Mouse (Mus musculus): ENCODE measurements around the gene AW011738.

The AW011738 gene

GRCm38 (mm10) chr4:156236651-156237447, 33.7 kb downstream of the AW011738 start:
- no peak for DNase-seq (ENCODE audit: low spot score in 2 of 2)

GRCm38 (mm10) chr4:156249567-156249966, 46.5 kb downstream of the AW011738 start:
- DNase-seq (ENCODE audit: low spot score in 2 of 2): no peak

- DNase-seq (ENCODE audit: low spot score in 2 of 2): no peak
Observed at GRCm38 (mm10) chr4:156251081-156251480, 48.0 kb downstream of the AW011738 start.

- DNase-seq (ENCODE audit: low spot score in 2 of 2): no peak
Observed at GRCm38 (mm10) chr4:156252140-156252539, 49.0 kb downstream of the AW011738 start.

- DNase-seq (ENCODE audit: low spot score in 2 of 2): no peak
Observed at GRCm38 (mm10) chr4:156252619-156253018, 49.5 kb downstream of the AW011738 start.

- DNase-seq (ENCODE audit: low spot score in 2 of 2): no peak
Observed at GRCm38 (mm10) chr4:156253043-156253442, 49.9 kb downstream of the AW011738 start.

GRCm38 (mm10) chr4:156254361-156255077, 51.4 kb downstream of the AW011738 start:
- DNase-seq (ENCODE audit: low spot score in 2 of 2): no peak

Measured in urinary bladder, postnatal 4 days (tissue).